Comparison of ENCODE assay signal across 17 mouse cellular contexts in the genomic region with DNA sequence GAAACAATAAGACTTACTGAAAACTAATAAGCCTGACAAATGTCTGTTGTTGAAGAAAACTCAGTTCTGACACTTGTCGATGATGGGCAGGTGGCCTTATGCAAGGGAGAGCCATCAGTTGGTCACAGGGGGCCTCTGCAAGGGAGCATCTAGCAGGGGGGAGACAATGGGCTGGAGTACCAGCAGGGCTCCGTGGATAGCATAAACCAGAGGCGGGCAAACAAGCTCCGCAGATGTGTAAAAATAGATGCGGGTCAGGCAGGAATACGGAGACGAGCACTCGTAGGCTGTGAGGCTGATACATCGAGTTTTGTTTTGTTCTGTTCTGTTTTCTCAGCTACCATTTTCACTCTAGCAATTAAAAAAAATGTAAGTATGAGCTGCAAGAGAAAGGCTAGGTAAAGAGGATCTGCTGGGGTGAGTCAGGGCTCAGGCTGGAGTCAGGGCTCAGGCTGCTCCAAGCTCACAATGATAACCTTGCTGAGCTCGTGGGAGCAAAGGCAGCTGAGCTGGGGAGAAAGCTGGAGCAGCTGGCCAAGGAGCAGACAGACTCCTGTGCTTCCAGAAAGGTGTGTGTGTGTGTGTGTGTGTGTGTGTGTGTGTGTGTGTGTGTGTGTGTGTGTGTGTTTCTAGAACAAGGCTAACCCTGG. TPM values are rescaled to one million over a fixed set of nuclear protein-coding genes. Genes with fewer than 3 reads are reported as not detected.
"Had no signal": no experiment of that assay in that cellular context is flagged by ENCODE, and none has a peak within 500 bp of the region (broad histone marks: within the 10 kb centered on the region; RNA-seq: fewer than 3 reads in every experiment).

No protein-coding gene starts in this region.

- ATAC-seq: lung, postnatal 0 days; midbrain, embryonic 15.5 days had no signal

- H3K27me3 ChIP-seq: liver, embryonic 15.5 days; midbrain, embryonic 15.5 days; neural tube, embryonic 12.5 days had no signal

- H3K4me2 ChIP-seq: liver, embryonic 11.5 days; liver, embryonic 15.5 days; midbrain, embryonic 15.5 days; neural tube, embryonic 12.5 days had no signal

- DNase-seq: kidney, postnatal 14 days; lung, adult 2 months; lung, postnatal 36 days; retina, postnatal 1 day; right cerebral cortex, postnatal 4 days; spleen, adult 18-20 months; thymus, adult 18-20 months; thymus, postnatal 14 days had no signal

- H3K9ac ChIP-seq: liver, embryonic 15.5 days; midbrain, embryonic 15.5 days; neural tube, embryonic 12.5 days had no signal

- H3K36me3 ChIP-seq: limb, embryonic 10.5 days; liver, embryonic 15.5 days; midbrain, embryonic 15.5 days; neural tube, embryonic 12.5 days had no signal

- H3K4me1 ChIP-seq: limb, embryonic 10.5 days; liver, embryonic 15.5 days; midbrain, embryonic 15.5 days had no signal

- H3K4me3 ChIP-seq: limb, embryonic 10.5 days; liver, embryonic 15.5 days; midbrain, embryonic 15.5 days; neural tube, embryonic 12.5 days had no signal

- H3K9me3 ChIP-seq: limb, embryonic 10.5 days; liver, embryonic 15.5 days; midbrain, embryonic 15.5 days; neural tube, embryonic 12.5 days had no signal

- H3K27ac ChIP-seq: limb, embryonic 10.5 days; liver, embryonic 15.5 days; midbrain, embryonic 15.5 days; neural tube, embryonic 12.5 days had no signal

RNA-seq across cellular contexts. Expression of gene Enpp6, which starts 40.3 kb away (rescaled TPM):
- total RNA-seq: megakaryocyte progenitor cell, adult 5-6 weeks; monocyte, adult 5-6 weeks; neutrophil, adult 5-6 weeks had no signal
- polyA plus RNA-seq: midbrain, embryonic 15.5 days had no signal
